Mouse (Mus musculus) induced T-regulatory cell, adult 2 months (primary cell): ENCODE measurements around the gene She.
A peak's percentile ranks its signal among the peaks of the same experiment; 100 is the strongest.
"Not testable (repeated sequence)": the region's sequence is repeated elsewhere in the genome, so short reads cannot be mapped to it uniquely, and the experiment has no call there.

Experiments
- DNase-seq: peaks from one replicate; pipeline ENCODE4 v3.0.0-alpha.2; 2012; ENCODE audit warnings: low read depth

Gene She

DNA sequence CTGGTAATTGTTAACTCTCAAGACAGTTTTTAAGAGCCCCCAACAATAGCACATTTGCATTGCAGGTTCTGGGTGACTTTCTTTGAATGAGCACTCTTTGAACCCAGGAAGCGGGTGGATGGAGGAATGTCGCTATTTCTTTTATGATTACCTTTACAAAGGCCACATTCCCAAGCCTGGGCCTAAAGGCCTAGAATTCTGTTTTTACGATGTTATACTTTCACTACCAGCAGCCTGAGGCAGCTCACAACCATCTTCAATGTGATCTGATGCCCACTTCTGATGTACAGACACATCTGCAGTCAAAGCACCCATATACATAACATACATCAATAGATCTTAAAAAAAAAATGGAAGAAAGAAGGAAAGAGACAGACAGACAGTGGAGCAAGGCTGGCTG lies 32.1 kb downstream of the She start:
- not testable (repeated sequence) for DNase-seq

GRCm38 (mm10) chr3:89863716-89864509 lies 32.7 kb downstream of the She start:
- peak; percentile 84 for DNase-seq

DNA sequence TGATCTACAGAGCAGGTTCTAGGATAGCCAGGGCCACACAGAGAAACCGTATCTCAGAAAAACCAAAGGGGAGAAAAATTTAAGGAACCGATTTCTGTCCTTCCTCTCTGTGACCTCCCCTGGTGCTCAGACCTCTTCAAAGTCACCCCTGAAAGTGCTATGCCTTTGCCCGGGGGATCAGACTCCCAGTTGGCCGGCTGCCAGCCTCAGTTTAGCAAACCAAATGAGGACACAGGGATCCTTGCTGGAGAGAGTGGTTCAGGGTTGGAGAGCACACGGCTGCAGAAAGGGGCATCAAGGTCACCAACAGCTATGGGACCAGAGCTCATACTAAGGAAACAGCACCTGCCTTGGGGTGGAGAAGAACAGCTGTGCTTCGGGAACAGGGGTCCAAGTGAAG lies 33.9 kb downstream of the She start:
- peak; percentile 49 for DNase-seq

DNA sequence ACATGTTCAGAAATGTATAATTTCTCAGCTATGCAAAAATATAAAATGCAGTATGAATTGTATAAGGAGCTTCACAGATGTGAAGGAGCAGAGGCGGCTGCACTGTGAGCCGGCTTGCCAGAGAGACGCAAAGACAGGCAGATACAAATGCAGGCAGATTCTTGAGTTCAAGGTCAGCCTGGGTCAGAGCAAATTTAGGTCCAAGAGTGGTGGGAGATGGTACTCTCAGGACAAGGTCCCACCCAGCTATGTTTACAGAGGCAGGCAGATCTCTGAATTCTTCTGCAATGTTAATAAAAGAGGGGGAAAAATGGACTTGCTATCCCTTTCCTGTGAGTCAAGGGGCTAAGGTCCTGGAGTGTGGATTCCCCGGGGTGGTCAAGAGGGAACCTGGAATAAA lies 34.6 kb downstream of the She start:
- no peak for DNase-seq

DNA sequence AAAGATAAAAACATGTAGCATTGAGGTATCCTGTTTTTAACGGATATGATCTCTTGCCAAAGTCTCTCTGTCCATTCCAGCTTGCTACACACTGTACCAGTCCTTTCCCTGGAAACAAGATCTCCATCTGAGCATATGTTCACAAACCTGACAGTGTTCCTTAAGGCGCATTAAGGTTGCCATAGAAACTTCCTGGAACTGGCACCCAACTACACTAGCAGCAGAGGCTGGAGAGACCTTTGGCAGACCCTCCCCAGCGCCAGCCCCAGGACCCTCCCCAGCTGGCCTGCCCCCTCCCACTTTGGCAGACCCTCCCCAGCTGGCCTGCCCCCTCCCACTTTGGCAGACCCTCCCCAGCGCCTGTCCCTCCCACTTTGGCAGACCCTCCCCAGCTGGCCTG lies 36.5 kb downstream of the She start:
- peak; percentile 47 for DNase-seq

GRCm38 (mm10) chr3:89868357-89868756 lies 37.2 kb downstream of the She start:
- no peak for DNase-seq

- DNase-seq = peak; percentile 71
Observed at GRCm38 (mm10) chr3:89868956-89869355, 37.8 kb downstream of the She start.

DNA sequence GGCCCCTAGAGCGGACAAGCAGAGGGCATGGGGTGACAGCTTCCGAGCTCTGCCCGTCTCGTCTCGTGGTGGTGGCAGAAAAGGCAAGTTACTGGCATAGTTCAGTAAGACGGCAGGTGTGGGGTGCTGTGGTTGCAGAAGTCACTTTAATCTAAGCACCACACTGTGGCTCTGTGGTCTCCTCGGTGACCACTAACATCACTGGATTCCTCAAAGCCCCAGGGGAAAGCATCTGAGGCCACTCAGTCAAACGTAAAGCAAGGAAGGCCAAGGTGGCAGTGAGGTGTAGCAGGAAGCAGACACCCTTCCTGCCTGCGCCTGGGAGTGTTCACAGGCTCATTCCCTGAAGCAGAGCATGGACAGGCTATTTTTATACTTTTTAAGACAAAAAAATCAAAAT lies 38.4 kb downstream of the She start:
- DNase-seq = peak; percentile 88

GRCm38 (mm10) chr3:89870472-89871271 lies 39.5 kb downstream of the She start:
- DNase-seq = peak; percentile 90

DNA sequence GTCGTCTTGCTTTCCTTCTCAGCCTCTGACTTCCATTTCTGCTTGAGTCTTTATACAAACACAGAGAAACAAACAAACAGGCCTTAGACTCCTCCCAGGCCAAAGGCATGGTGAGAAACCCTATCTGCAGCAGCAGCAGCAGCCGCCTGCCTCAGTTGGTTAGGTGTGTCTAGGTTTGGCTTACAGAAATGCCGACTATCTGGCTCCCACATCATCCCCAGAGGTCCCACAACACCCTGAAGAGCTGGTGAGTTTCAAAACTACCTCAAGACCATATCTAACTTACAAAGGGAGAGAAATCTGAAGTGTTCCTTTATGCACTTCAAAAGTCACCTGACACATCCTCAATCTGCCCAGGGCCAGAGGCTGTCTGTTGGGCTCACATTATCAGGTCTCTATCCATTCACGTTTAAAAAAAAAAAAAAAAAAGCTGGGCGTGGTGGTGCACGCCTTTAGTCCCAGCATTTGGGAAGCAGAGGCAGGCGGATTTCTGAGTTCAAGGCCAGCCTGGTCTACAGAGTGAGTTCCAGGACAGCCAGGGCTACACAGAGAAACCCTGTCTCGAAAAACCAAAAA lies 40.3 kb downstream of the She start:
- no peak for DNase-seq

DNA sequence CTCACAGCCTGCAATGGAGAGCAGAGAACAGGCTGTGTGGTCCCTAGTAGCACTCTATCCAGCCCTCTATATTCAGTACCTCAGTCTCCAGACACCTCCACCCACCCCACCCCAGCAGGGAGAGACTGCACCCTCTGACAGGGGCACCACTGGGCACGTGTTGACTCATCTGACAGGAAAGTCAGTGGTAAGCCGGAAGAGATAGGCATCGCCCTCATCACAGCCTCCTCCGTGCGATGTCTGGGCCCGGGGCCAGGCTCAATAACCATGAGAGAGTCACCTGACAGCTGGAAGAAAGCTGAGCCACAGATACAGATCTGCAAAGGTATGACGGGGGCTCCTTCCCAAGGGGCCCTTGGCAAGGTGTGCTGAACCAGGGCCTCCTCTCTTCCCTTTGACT lies 41.0 kb downstream of the She start:
- DNase-seq = peak; percentile 96

GRCm38 (mm10) chr3:89872684-89873083 lies 41.5 kb downstream of the She start:
- DNase-seq = no peak

GRCm38 (mm10) chr3:89874076-89874475 lies 42.9 kb downstream of the She start:
- peak; percentile 76 for DNase-seq

DNA sequence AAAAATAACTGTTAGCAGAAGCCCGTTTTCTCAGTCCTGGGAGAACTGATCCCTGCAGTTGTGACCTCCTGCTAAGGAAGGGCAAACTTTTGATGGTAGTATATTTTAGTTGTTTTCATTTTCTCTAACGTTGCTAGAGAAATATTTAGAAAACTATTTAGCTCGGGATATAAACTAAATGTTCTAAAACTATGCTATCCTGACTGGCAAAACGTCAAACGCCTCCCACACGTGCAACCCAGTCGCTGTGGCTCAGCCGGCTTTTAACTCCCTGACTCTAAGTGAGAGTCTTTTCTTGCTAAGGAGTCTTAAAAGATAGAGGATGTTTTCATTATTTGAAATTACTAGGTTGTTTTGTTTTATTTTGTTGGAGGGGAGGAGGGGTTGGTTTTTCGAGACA lies 43.9 kb downstream of the She start:
- peak; percentile 66 for DNase-seq

GRCm38 (mm10) chr3:89875781-89876180 lies 44.6 kb downstream of the She start:
- peak; percentile 77 for DNase-seq

GRCm38 (mm10) chr3:89876469-89876868 lies 45.3 kb downstream of the She start:
- DNase-seq = peak; percentile 75

DNA sequence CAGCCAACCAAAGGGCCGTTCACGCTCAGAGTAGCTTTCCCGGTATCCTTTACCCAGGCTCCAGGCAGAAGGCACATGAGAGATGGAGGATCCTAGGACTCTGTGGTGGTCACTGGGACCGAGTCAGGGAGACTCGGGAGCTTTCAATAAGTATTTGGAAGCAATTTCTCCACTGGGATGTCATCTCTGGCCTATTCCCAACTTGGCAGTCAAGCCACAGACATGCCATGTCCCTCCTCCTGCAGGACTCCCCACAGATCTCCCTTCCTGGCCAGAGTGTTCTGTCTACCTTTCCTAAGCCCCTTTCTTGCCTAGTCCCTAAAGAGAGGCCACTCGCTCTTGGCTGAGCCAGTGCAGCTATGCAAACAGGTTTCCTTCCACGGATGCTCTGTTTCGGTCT lies 46.0 kb downstream of the She start:
- peak; percentile 44 for DNase-seq

- DNase-seq = no peak
Observed at GRCm38 (mm10) chr3:89878456-89878855, 47.3 kb downstream of the She start.

DNA sequence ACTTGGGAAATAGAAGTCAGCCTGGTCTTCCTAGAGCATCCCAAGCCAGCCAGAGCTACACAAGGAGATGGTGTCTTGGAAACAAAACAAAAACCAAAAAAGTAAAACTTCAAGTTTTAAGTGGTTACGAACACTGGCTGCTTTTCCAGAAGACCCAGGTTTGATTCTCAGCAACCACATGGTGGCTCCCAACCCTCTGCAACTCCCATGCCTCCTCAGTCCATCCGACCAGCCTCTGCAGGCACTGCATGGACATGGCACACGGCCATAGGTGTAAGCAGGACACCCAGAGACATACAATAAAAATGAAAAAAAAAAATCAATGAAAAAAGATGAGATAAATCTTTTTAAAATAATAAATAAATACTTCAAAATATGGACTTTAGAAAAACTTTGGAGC lies 48.2 kb downstream of the She start:
- no peak for DNase-seq

- peak; percentile 78 for DNase-seq
Observed at GRCm38 (mm10) chr3:89880036-89880851, 49.1 kb downstream of the She start.

DNA sequence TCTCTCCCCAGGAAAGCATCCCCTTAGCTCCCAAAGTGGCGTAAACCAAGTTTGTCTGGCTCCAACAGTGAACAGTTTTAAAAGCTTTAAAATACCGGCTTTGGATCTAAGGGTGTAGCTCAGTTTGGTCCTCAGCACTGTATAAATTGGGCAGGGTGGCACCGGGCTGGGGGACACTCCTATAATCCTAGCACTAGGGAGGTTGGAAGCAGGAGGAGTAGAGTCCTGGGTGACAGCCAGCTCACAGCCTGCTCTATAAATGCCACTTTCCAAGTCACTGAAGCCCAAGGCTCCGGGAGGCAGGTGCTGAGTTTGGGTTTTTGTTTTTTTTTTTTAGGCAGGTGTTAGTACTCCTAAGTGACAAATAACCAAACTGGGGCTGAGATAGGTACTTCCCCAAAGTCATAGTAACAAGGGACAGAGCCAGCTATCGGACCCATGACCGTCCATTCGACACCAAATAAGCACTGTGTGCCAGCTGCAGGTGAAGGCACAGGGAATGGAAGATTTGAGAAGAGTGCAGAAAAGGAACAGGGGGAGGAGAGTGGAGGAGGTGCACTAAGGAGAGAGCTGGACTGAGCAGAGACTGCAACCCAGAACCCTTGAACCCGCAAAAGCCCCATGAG lies 51.5 kb downstream of the She start:
- peak; percentile 66 for DNase-seq
